Mouse (Mus musculus): ENCODE results near the gene Wbp1.

- TF ChIP-seq CTCF (IDR thresholded peaks at IDR 0.05; ENCODE audit: control insufficient read depth, insufficient read depth, insufficient read length), result no peak
- no peak for TF ChIP-seq MYOG (IDR thresholded peaks at IDR 0.05; ENCODE audit: control insufficient read depth, extremely low read depth, insufficient read length)
- TF ChIP-seq MYOD1 (IDR thresholded peaks at IDR 0.05; ENCODE audit: control insufficient read depth, insufficient read length, low read depth), result no peak
- no peak for TF ChIP-seq USF1 (IDR thresholded peaks at IDR 0.05; ENCODE audit: low read depth)
Measured at GRCm38 (mm10) chr6:83153485-83153884, 32.1 kb upstream of the Wbp1 start.
